Mouse (Mus musculus): Measurements from ENCODE around the gene Foxf2. TPM values are rescaled to one million over a fixed set of nuclear protein-coding genes. Genes with fewer than 3 reads are reported as not detected.
A peak's percentile ranks its signal among the peaks of the same experiment; 100 is the strongest.

Gene Foxf2
- polyA plus RNA-seq, 1 experiment from 2014 or later, result 0.27 TPM

DNA sequence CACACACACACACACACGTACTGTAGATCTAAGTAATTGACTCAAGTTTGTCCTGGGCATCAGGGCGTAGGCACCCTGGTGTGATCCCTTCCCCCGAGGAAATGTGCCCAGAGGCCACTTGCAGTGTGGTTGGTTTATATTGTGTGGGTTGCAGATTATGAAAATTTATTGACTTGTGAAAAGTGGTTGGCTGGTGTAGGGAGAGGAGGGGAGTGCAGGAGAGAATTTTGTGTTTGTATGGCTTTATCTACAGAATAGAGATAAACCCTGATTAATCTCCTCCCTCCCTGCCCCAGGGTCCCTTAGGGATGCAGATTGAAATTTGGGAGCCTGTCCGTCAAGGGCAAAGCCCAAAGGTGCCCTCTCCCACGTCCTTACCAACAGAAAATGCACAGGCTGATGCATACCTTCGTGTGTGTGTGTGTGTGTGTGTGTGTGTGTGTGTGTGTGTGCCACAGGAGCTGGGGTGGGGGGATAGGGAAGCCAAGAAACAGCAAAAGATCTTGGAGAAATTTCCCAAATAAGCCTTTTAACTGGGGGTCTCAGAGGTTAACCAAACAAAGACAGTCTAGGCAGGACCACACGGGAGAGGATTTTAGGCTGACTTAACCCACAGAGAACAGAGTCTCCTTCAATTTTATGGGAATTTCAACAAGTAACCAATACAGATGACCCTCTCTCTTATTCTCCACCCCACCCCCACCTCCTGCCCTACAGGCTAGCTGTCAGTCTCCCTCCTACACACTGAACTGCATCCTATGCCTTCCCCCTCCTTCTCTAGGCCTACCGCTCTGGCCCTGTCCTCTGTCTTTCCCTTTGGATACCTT is 2.5 kb downstream of the Foxf2 start:
- no peak for ATAC-seq (replicated peaks; ENCODE audit: low FRiP score)
- 16% methylated on average over 8 of the region's 8 CpGs for WGBS
- H3K36me3 ChIP-seq, result no peaks in the 10 kb centered on the region
- no peak overlapping the region for H3K4me3 ChIP-seq (replicated peaks)
- H3K4me1 ChIP-seq, result peaks cover 41% of the 10 kb centered on the region
- no peak overlapping the region for H3K4me2 ChIP-seq
- H3K9me3 ChIP-seq (replicated peaks), result no peaks in the 10 kb centered on the region
- no peak overlapping the region for H3K27ac ChIP-seq
- H3K9ac ChIP-seq, result no peak overlapping the region
- H3K27me3 ChIP-seq, result peaks cover 99% of the 10 kb centered on the region

DNA sequence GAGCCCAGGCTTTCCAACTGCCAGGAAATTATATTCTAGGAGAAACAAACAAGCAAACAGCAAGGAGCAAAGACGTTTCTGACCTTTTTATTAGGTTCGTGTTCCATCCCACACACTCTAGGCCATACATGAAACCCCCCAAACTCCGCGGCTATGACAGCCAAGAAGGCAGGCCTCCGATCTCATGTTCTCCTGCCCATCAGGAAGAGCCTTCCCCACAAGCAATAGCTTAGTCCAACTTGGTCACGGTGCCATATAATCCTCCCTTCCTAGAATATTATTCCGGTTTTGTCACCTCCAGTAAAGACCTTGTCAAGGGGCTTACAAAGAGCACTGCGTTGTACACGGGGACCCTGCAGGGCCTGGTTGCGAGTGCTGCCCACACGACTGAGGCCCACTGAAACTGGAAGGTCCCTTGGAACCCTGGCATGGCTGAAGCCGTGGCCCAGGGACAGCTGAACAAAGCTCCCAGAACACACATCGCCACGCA is 3.1 kb downstream of the Foxf2 start:
- Histone ChIP-seq H3K27me3 (peaks cover 99% of the 10 kb centered on the region), H3K9ac (no peak overlapping the region), H3K4me2 (peak overlapping the region; percentile 61), H3K4me1 (peaks cover 41% of the 10 kb centered on the region), H3K4me3 (replicated peaks) (peak overlapping the region; percentile 39), H3K9me3 (replicated peaks) (no peaks in the 10 kb centered on the region), H3K36me3 (no peaks in the 10 kb centered on the region), H3K27ac (no peak overlapping the region)
- ATAC-seq (replicated peaks; ENCODE audit: low FRiP score), result no peak
- WGBS, result 9% methylated on average over 14 of the region's 14 CpGs

DNA sequence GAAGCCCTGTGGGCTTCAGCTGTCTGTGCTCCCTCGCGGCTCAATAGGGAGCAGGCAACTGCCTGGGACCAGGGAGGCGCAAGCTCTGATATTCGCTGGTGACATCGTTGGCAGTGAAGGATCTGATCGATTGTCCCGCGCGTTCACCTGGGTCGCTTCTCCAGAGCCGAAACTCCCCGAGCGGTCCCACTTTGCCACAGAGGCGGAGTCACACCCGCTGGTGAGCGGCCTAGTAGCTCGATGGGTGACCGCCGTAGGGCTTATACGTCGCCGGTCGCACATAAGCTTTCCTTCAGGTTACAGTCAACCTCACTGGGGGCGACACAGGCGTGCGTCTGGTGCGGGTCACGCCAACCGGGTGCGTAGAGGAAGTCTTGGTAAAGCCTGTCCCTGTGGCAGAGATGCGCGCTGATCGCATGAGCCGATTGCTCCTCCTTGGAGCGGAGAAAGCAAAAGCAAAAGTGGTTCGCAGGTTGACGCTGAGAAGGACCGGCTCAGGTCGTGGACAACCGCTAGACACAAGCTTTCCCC is 3.8 kb downstream of the Foxf2 start:
- H3K36me3 ChIP-seq, result no peaks in the 10 kb centered on the region
- peaks cover 98% of the 10 kb centered on the region for H3K27me3 ChIP-seq
- WGBS, result 1% methylated on average over 40 of the region's 40 CpGs
- H3K4me1 ChIP-seq, result peaks cover 37% of the 10 kb centered on the region
- H3K27ac ChIP-seq, result no peak overlapping the region
- no peaks in the 10 kb centered on the region for H3K9me3 ChIP-seq (replicated peaks)
- H3K4me3 ChIP-seq (replicated peaks), result peak overlapping the region; percentile 39
- peak overlapping the region; percentile 61 for H3K4me2 ChIP-seq
- H3K9ac ChIP-seq, result no peak overlapping the region
- ATAC-seq (replicated peaks; ENCODE audit: low FRiP score), result no peak

DNA sequence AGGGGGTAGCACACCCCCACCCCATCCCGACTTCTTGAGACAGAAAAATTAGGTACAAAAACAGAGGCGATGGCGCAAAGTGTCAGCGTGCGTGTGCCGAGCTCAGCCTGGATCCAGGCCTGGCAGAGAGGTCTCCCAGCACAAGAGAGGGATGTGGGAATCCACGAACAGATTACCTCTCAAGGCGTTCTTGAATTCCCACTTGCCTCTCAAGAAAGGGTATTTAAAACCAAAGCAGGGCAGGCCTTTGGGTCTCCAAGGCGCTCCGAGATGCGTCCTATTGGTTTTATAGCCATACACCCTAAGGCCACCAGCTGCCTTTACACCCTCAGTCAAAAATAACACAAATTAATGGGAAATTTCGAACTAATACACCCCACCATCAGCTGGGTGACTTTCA is 4.4 kb downstream of the Foxf2 start:
- peaks cover 97% of the 10 kb centered on the region for H3K27me3 ChIP-seq
- peaks cover 33% of the 10 kb centered on the region for H3K4me1 ChIP-seq
- H3K27ac ChIP-seq, result no peak overlapping the region
- H3K4me2 ChIP-seq, result peak overlapping the region; percentile 61; the same call in 1 of the 2 replicates
- WGBS, result 12% methylated on average over 12 of the region's 12 CpGs
- no peak overlapping the region for H3K9ac ChIP-seq
- H3K9me3 ChIP-seq (replicated peaks), result no peaks in the 10 kb centered on the region
- no peaks in the 10 kb centered on the region for H3K36me3 ChIP-seq
- H3K4me3 ChIP-seq (replicated peaks), result peak overlapping the region; percentile 39
- ATAC-seq (replicated peaks; ENCODE audit: low FRiP score), result no peak

DNA sequence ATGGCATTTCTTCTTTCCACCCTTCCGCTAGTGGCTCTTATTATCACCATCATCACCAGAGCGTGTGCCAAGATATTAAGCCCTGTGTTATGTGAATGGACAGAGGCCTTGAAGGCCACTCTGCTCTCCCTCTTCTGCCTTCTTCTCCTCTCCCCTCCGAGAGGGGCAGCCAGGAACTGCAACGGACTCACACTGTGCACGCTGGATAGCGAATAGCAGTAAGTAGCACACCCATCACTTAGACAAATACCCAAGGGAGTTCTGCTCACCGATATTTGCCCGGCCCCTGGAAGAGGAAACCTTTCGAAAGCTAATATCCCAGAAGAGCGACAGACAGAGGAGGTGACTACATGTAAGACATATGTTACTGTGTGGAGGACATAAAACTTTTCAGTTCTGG is 4.9 kb downstream of the Foxf2 start:
- Histone ChIP-seq H3K4me2 (no peak overlapping the region), H3K9ac (no peak overlapping the region), H3K9me3 (replicated peaks) (no peaks in the 10 kb centered on the region), H3K27me3 (peaks cover 92% of the 10 kb centered on the region), H3K27ac (no peak overlapping the region), H3K4me1 (peaks cover 28% of the 10 kb centered on the region), H3K4me3 (replicated peaks) (no peak overlapping the region), H3K36me3 (no peaks in the 10 kb centered on the region)
- 12% methylated on average over 10 of the region's 10 CpGs for WGBS
- ATAC-seq (replicated peaks; ENCODE audit: low FRiP score), result no peak

DNA sequence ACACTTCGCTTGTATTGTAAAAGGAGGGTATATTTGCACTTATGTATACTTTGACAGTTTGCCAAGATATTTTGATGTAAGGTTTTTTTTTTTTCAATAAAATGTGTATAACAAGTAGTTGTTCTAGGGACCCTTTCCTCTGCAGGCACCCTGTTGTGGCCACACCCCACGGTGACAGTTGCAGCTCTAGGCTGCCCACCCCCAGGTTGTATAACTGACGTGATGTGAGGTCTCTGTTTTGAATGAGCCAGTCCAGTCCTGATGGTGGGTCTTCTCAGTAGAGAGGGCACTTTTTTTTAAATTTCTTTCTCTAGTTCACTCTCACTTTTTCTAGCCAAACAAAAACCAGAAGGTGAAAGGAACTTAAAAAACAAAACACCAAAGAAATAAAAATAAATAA is 5.7 kb downstream of the Foxf2 start:
- Histone ChIP-seq H3K4me3 (replicated peaks) (no peak overlapping the region), H3K4me2 (no peak overlapping the region), H3K4me1 (peaks cover 20% of the 10 kb centered on the region), H3K27me3 (peaks cover 84% of the 10 kb centered on the region), H3K9me3 (replicated peaks) (no peaks in the 10 kb centered on the region), H3K36me3 (no peaks in the 10 kb centered on the region), H3K9ac (no peak overlapping the region), H3K27ac (no peak overlapping the region)
- 25% methylated on average over 3 of the region's 3 CpGs for WGBS
- no peak for ATAC-seq (replicated peaks; ENCODE audit: low FRiP score)

DNA sequence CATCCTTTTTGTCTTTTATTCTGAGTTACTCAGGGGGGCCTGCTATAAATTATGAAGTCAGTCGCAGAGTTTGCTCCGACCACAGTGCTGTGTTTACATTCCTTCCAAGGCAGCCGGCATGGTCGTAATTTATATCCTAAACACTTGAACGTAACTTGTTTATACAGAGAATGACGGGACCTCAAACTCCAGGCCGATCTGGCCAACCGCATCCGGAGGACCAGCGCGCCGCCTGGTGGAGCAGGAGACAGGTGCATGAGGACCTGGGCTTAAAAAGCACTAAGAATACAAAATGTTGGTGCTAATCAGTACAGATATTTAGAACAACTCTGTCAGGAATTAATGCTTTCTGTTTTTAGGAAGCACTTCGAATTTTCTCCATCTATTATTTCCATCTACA is 6.8 kb downstream of the Foxf2 start:
- Histone ChIP-seq H3K9ac (no peak overlapping the region), H3K4me3 (replicated peaks) (no peak overlapping the region), H3K27ac (no peak overlapping the region), H3K9me3 (replicated peaks) (no peaks in the 10 kb centered on the region), H3K36me3 (no peaks in the 10 kb centered on the region), H3K27me3 (peaks cover 73% of the 10 kb centered on the region), H3K4me1 (peaks cover 12% of the 10 kb centered on the region), H3K4me2 (no peak overlapping the region)
- no peak for ATAC-seq (replicated peaks; ENCODE audit: low FRiP score)
- WGBS, result under 1% methylated on average over 13 of the region's 13 CpGs

DNA sequence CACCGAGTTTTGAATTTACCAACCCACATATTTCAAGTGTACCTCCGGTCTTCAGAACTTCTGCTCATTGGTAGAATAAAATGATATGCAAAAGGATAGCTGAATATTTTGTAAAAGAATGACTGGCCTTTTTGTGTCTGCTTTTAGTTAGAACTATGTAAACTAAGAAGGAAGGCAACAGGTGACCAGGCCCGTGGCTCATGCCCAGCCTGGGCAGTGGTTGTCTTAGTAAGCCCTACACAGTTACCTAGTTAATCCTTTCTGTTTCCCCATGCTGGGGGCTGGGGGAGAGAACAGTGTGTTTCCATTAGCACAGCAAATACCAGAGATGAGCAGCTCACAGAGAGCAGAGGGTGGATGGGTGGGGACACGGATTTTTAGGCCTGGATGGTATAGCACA is 7.6 kb downstream of the Foxf2 start:
- Histone ChIP-seq H3K9ac (no peak overlapping the region), H3K4me1 (peaks cover 12% of the 10 kb centered on the region), H3K9me3 (replicated peaks) (no peaks in the 10 kb centered on the region), H3K27ac (no peak overlapping the region), H3K36me3 (no peaks in the 10 kb centered on the region), H3K4me3 (replicated peaks) (no peak overlapping the region), H3K27me3 (peaks cover 65% of the 10 kb centered on the region), H3K4me2 (no peak overlapping the region)
- no peak for ATAC-seq (replicated peaks; ENCODE audit: low FRiP score)
- WGBS, result 85% methylated on average over 4 of the region's 4 CpGs

DNA sequence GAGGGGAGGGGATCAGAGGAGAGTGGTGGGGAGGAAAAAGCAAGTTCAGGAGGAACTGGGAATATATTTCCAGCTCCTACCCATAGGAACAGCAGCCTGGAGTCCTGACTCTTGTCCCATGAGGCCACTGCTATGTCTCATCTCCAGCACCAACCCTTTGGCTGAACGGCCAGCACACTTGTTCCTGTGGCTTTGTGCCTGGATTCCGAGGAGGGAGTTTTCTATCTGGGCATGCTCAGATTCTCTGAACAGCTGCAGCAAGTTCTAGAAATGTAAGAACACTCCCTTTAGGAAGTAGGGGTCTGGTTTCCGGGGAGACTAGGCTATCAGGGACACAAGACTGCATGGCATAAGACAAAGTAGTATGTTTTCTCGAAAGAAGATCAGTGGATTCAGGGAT is 9.9 kb downstream of the Foxf2 start:
- no peak for ATAC-seq (replicated peaks; ENCODE audit: low FRiP score)
- Histone ChIP-seq H3K4me2 (no peak overlapping the region), H3K9ac (no peak overlapping the region), H3K27ac (no peak overlapping the region), H3K9me3 (replicated peaks) (no peaks in the 10 kb centered on the region), H3K27me3 (peaks cover 42% of the 10 kb centered on the region), H3K4me1 (no peaks in the 10 kb centered on the region), H3K4me3 (replicated peaks) (no peak overlapping the region), H3K36me3 (no peaks in the 10 kb centered on the region)
- 72% methylated on average over 4 of the region's 4 CpGs for WGBS

DNA sequence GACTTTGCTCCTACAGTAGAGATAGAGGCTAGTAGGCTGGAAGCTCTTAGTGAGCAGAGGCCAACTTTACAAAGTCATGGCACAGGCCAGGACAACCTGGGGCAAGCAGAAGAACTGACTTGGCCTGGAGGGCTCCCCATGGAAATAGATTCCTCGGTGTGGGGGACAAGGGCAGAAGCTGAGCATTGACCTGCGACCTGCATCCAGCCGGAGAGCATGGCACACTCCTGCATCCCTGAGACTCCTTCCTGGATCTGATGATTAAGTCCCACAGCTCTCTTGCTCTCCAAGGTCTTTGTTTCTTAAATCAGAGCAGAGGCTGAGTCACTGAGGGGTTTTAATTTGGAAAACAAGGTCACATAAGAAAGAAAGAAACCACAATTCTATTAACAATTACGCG is 15.9 kb downstream of the Foxf2 start:
- Histone ChIP-seq H3K4me2 (no peak overlapping the region), H3K36me3 (no peaks in the 10 kb centered on the region), H3K4me1 (no peaks in the 10 kb centered on the region), H3K27me3 (peaks cover 3% of the 10 kb centered on the region; the same call in 1 of the 2 replicates), H3K27ac (no peak overlapping the region), H3K9me3 (replicated peaks) (no peaks in the 10 kb centered on the region), H3K9ac (no peak overlapping the region), H3K4me3 (replicated peaks) (no peak overlapping the region)
- 74% methylated on average over 5 of the region's 5 CpGs for WGBS
- no peak for ATAC-seq (replicated peaks; ENCODE audit: low FRiP score)

DNA sequence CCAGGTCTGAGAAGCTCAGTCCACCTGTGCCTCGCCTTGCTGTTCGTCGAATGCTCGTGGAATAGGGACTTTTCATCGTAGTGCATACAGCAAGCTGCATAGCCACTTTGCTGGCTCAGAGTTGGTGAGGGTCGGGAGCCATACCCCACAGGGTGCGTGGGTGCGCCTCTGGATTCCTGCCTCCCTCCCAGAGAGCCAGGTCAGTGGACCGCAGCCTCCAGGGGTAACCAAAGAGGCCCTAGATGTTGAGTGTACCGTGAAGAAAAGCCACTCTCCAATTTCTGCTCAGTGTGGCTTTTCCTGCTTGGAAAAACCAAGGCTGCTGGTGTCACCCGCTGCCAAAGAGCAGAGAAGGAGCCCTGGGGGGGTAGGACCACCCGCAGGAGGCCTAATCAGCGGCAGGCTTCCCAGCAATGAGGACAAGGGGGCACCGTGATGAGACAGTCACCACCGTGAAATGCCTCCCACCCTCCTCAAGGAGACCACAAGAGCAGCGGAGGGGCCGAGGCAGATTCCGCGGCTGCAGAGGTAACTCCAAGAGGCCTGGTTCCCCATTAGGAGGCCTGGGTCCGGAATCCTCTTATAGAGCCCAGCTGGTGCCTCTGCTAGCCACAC is 26.6 kb downstream of the Foxf2 start:
- H3K27me3 ChIP-seq, result 0 out of 2 replicates have a peak, but pooled peaks cover 11% of the 10 kb centered on the region
- H3K4me1 ChIP-seq, result peaks cover 11% of the 10 kb centered on the region
- 0 out of 2 replicates have a peak overlapping the region, but pooled peaks have one; percentile 22 for H3K27ac ChIP-seq
- no peaks in the 10 kb centered on the region for H3K9me3 ChIP-seq (replicated peaks)
- H3K4me3 ChIP-seq (replicated peaks), result no peak overlapping the region
- H3K4me2 ChIP-seq, result peak overlapping the region; percentile 23; the same call in 1 of the 2 replicates
- 70% methylated on average over 20 of the region's 20 CpGs for WGBS
- no peak overlapping the region for H3K9ac ChIP-seq
- ATAC-seq (replicated peaks; ENCODE audit: low FRiP score), result peak; percentile 80
- no peaks in the 10 kb centered on the region for H3K36me3 ChIP-seq

DNA sequence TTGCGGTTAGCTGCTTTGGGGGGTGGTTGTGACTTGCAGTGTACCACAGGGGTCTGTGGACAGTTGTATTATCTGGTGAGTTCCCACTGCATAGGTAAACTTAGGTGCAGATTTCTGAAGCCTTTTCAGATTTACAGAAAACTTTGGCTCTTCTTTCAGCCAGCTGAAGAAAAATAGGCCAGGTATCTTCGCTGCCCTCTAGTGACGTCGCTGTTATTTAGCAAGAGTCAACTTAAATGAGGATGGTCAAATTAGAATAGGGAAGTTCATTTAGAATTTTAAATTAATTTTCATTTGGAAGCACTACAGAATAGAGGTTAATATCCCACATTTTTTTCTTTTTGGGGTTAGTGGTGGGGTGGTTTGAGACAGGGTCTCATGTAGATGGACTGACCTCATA is 30.6 kb downstream of the Foxf2 start:
- WGBS, result 64% methylated on average over 4 of the region's 4 CpGs
- ATAC-seq (replicated peaks; ENCODE audit: low FRiP score), result no peak
- Histone ChIP-seq H3K9ac (no peak overlapping the region), H3K4me1 (peaks cover 11% of the 10 kb centered on the region), H3K36me3 (no peaks in the 10 kb centered on the region), H3K9me3 (replicated peaks) (no peaks in the 10 kb centered on the region), H3K4me2 (no peak overlapping the region), H3K27me3 (peaks cover 39% of the 10 kb centered on the region), H3K27ac (no peak overlapping the region), H3K4me3 (replicated peaks) (no peak overlapping the region)
